Mouse (Mus musculus) thymus, adult 2 months (tissue): ENCODE results near the gene Nop2.

ENCODE experiments used
- CTCF ChIP-seq: fragments of 200-500 bp; IDR thresholded peaks from 2 replicates; pipeline ENCODE4 v1.5.1; 2012; ENCODE audit warnings: mild to moderate bottlenecking, control low read depth, low read length, moderate library complexity, borderline replicate concordance; ENCODE audit not compliant: control insufficient read depth, poor library complexity, insufficient read depth; ENCODE audit errors: extremely low read depth
- POLR2A ChIP-seq: fragments of 200-500 bp; IDR thresholded peaks from 2 replicates; pipeline ENCODE4 v1.6.1; 2012; ENCODE audit warnings: mild to moderate bottlenecking, low read length, control low read depth, moderate library complexity; ENCODE audit not compliant: control insufficient read depth, poor library complexity, insufficient read depth; ENCODE audit errors: extremely low read depth

- TF ChIP-seq CTCF (no peak), POLR2A (no peak)
Observed at GRCm38 (mm10) chr6:125164672-125165327, 33.1 kb downstream of the Nop2 start.
